Comparison of ENCODE assay signal across 8 mouse cellular contexts in genomic region chr9:66833851-66834250, GRCm38 (mm10). TPM values are rescaled to one million over a fixed set of nuclear protein-coding genes. Genes with fewer than 3 reads are reported as not detected.
DNase-seq lines count a peak whose midpoint lies in the region; ATAC-seq and TF ChIP-seq lines count a peak whose summit lies in the region.

No protein-coding gene starts in this region.

- no peak for TF ChIP-seq POLR2A in spleen, adult 2 months (IDR thresholded peaks at IDR 0.05; ENCODE audit: low read depth, low read length)

- H3K36me3 ChIP-seq in spleen, adult 2 months (ENCODE audit: control insufficient read depth, insufficient read depth, low read length), result no peaks in the 10 kb centered on the region
- H3K36me3 ChIP-seq in embryonic facial prominence, embryonic 15.5 days, result no peaks in the 10 kb centered on the region
- H3K36me3 ChIP-seq in lung, embryonic 14.5 days (ENCODE audit: insufficient read depth), result no peaks in the 10 kb centered on the region

- peak overlapping the region; percentile 89 for H3K4me2 ChIP-seq in embryonic facial prominence, embryonic 15.5 days (replicated peaks)
- H3K4me2 ChIP-seq in lung, embryonic 14.5 days, result peak overlapping the region; percentile 98

- 47% methylated on average over 7 of the region's 7 CpGs for WGBS in spleen, adult 2 months
- WGBS in embryonic facial prominence, embryonic 15.5 days, result 16% methylated on average over 7 of the region's 7 CpGs
- 19% methylated on average over 7 of the region's 7 CpGs for WGBS in lung, embryonic 14.5 days

- DNase-seq in spleen, adult 2 months (ENCODE audit: low read depth in 1 of 2, low spot score in 2 of 2), result no peak
- DNase-seq in spleen, postnatal 36 days (ENCODE audit: low spot score in 2 of 2), result no peak
- DNase-seq in kidney, adult 11 months, result peak; percentile 78
- no peak for DNase-seq in lung, embryonic 14.5 days
- peak; percentile 38 for DNase-seq in yolk sac, embryonic 10.5 days (ENCODE audit: low spot score)
- DNase-seq in urinary bladder, postnatal 36 days (ENCODE audit: low spot score in 2 of 2), result no peak
- no peak for DNase-seq in gastrocnemius, postnatal 25 days

- H3K27me3 ChIP-seq in spleen, adult 2 months (ENCODE audit: control insufficient read depth, insufficient read depth, low read length), result no peaks in the 10 kb centered on the region
- no peaks in the 10 kb centered on the region for H3K27me3 ChIP-seq in embryonic facial prominence, embryonic 15.5 days
- no peaks in the 10 kb centered on the region for H3K27me3 ChIP-seq in lung, embryonic 14.5 days (ENCODE audit: insufficient read depth, low read length)

- H3K9me3 ChIP-seq in embryonic facial prominence, embryonic 15.5 days (replicated peaks), result no peaks in the 10 kb centered on the region
- H3K9me3 ChIP-seq in lung, embryonic 14.5 days (ENCODE audit: low read depth, low read length), result no peaks in the 10 kb centered on the region

- no peak overlapping the region; the same call in 1 of the 2 replicates for H3K9ac ChIP-seq in embryonic facial prominence, embryonic 15.5 days
- peak overlapping the region; percentile 52 for H3K9ac ChIP-seq in lung, embryonic 14.5 days

- TF ChIP-seq CTCF in spleen, adult 2 months (IDR thresholded peaks at IDR 0.05; ENCODE audit: extremely low read depth, insufficient read depth, insufficient read length, insufficient replicate concordance), result no peak
- TF ChIP-seq CTCF in lung, embryonic 14.5 days (IDR thresholded peaks at IDR 0.05; ENCODE audit: low read depth), result no peak

- H3K27ac ChIP-seq in spleen, adult 2 months (ENCODE audit: insufficient read depth, low read length), result no peak overlapping the region
- no peak overlapping the region for H3K27ac ChIP-seq in embryonic facial prominence, embryonic 15.5 days (replicated peaks)
- H3K27ac ChIP-seq in lung, embryonic 14.5 days (ENCODE audit: low read depth), result no peak overlapping the region

- H3K4me1 ChIP-seq in spleen, adult 2 months (ENCODE audit: control insufficient read depth, insufficient read depth, insufficient read length), result peaks cover 5% of the 10 kb centered on the region; the same call in 1 of the 2 replicates
- peaks cover 14% of the 10 kb centered on the region for H3K4me1 ChIP-seq in embryonic facial prominence, embryonic 15.5 days
- H3K4me1 ChIP-seq in lung, embryonic 14.5 days (ENCODE audit: insufficient read depth), result peaks cover 5% of the 10 kb centered on the region; the same call in 1 of the 2 replicates

- no peak for ATAC-seq in embryonic facial prominence, embryonic 15.5 days (ENCODE audit: insufficient number of reproducible peaks, low FRiP score, low TSS enrichment, low read depth)
- no peak for ATAC-seq in lung, embryonic 14.5 days (ENCODE audit: insufficient read depth)

- peak overlapping the region; percentile 66; the same call in 1 of the 2 replicates for H3K4me3 ChIP-seq in spleen, adult 2 months (ENCODE audit: extremely low read depth, insufficient read depth, insufficient read length)
- peak overlapping the region; percentile 73 for H3K4me3 ChIP-seq in embryonic facial prominence, embryonic 15.5 days (replicated peaks)
- H3K4me3 ChIP-seq in lung, embryonic 14.5 days (ENCODE audit: low read depth, low read length), result peak overlapping the region; percentile 65

RNA-seq across cellular contexts. Expression of gene Aph1c, which starts 0.7 kb away (rescaled TPM):
- 1.1 and 3.0 TPM in 2 replicates for polyA plus RNA-seq in spleen, adult 2 months (2012; rRNA removed)
- 5.2 and 5.3 TPM in 2 replicates for polyA plus RNA-seq in embryonic facial prominence, embryonic 15.5 days (2015; fragmentation: Nextera tagmentation; extraction: Ambion mirVana)
- polyA plus RNA-seq in lung, embryonic 14.5 days (2014; fragmentation: Nextera tagmentation; extraction: Ambion mirVana), result 3.6 and 4.0 TPM in 2 replicates
- 1 to 10 TPM in 1 of 2 experiments, under 1 TPM in 1; 0.54 to 1.3 TPM for total RNA-seq in gastrocnemius, postnatal 25 days (2021)

RNA-seq across cellular contexts. Expression of gene Gm10647, which starts 37.0 kb away (rescaled TPM):
- 0.05 TPM in 1 of 2 replicates, not detected in the other for polyA plus RNA-seq in spleen, adult 2 months (2012; rRNA removed)
- 1.2 TPM in 2 replicates for polyA plus RNA-seq in embryonic facial prominence, embryonic 15.5 days (2015; fragmentation: Nextera tagmentation; extraction: Ambion mirVana)
- 0.46 and 0.49 TPM in 2 replicates for polyA plus RNA-seq in lung, embryonic 14.5 days (2014; fragmentation: Nextera tagmentation; extraction: Ambion mirVana)
- total RNA-seq in gastrocnemius, postnatal 25 days (2021), result under 1 TPM in 1 of 2 experiments, not detected in 1; 0.35 TPM

RNA-seq across cellular contexts. Expression of gene Aph1b, which starts 38.6 kb away (rescaled TPM):
- 1.0 and 1.9 TPM in 2 replicates for polyA plus RNA-seq in spleen, adult 2 months (2012; rRNA removed)
- polyA plus RNA-seq in embryonic facial prominence, embryonic 15.5 days (2015; fragmentation: Nextera tagmentation; extraction: Ambion mirVana), result 10.7 and 11.0 TPM in 2 replicates
- polyA plus RNA-seq in lung, embryonic 14.5 days (2014; fragmentation: Nextera tagmentation; extraction: Ambion mirVana), result 9.3 and 9.6 TPM in 2 replicates
- 1 to 10 TPM; 1.6 to 3.1 TPM for total RNA-seq in gastrocnemius, postnatal 25 days (2021)

Comparison
In these comparisons a context has a peak if more than half of its experiments do, and no peak if none do; other contexts are left out.
1. DNase-seq: peak in kidney, adult 11 months (single experiment) and yolk sac, embryonic 10.5 days (single experiment); none in spleen, adult 2 months (0 of 2), spleen, postnatal 36 days (0 of 2), lung, embryonic 14.5 days (single experiment), urinary bladder, postnatal 36 days (0 of 2) and gastrocnemius, postnatal 25 days (single experiment).
2. Peak in every context shown above with its lines, with median percentiles within 50 percentile points of each other: H3K4me3 ChIP-seq.